Mouse (Mus musculus) kidney, adult 2 months (tissue): ENCODE measurements around the gene Efna4.

ENCODE experiments used
- CTCF ChIP-seq: fragments of 200-500 bp; conservative IDR thresholded peaks from 2 replicates; pipeline ENCODE4 v1.5.1; 2011; ENCODE audit warnings: low read depth, mild to moderate bottlenecking, control low read depth, low read length, moderate library complexity, mixed read lengths; ENCODE audit not compliant: insufficient read depth, insufficient read length
- POLR2A ChIP-seq: fragments of 200-500 bp; IDR thresholded peaks from one replicate; pipeline ENCODE4 v1.6.1; 2011; ENCODE audit warnings: low read depth, low read length, control low read depth

DNA sequence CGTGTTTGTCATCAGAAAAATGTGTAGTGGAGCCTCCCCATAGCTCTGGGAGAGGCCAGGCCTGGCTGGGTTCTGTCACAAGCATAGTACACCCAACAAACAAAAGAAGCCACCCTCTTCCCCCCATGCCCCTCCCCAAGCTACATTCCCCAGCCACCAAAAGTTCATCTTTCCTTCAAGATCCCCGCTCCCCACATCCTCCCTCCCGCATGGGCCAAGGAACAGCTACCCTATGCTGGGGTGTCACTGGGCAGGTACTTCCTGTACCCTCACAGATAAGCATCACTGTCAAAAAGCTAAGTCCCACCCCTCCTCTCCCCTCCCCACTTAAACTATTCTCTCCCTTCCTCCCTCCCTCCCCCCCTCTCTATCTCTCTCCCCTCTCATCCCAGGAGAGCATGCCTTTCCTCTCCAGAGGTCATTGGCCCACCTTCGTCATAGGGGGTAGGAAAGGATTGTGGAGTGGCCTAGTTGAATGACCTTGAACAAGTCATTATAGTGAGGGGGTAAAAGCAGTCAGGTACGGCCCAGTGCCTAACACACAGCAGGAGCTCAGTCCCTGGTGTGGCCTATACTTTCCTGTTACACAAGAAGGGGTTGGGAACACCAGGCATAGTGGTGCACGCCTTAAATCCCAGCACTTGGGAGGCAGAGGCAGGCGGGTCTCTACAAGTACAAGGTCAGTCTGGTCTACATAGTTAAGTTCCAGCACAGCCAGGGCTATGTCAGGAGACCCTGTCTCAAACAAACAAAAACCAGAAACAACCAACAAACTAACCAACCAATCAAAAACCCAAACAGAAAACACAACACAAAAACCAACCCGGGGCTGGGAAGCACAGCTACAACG is 44.4 kb upstream of the Efna4 start:
- TF ChIP-seq CTCF (no peak), POLR2A (no peak)
